Mouse (Mus musculus): ENCODE data around the gene Ccdc91.

The Ccdc91 gene

DNA sequence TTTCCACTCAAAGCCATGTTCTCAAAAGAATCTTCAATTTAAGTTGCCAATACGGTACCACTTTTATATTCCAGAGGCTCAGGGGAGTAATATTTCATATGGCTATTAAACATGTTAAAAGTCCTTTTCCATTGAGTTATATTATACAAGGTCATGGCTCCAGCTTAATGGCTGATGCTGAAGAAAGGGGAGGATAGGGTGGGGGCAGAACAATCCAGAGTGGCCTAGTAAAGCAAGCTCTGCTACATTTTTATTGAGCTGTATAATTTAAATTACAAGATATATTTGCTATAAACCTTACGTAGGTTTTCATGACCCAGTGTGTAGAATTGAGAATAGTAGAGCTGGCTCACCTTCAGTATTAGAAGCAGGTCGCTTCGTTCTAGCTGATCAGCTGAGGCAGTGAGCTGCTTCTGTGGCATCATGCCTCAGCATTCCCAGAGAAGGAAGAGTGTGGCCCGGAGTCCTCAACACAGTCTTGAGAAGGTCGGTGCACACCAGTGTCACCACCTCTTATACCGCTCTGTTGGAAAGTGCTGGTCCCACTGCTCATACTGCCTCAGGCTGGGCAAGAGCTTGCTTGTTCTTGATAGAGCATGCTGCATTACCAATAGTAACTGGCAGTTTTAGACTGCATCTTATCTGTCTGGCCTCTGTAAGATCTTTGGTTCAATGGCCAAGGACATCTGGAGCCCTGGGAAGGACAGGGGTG, 199.6 kb downstream of the Ccdc91 start:
- DNase-seq (ENCODE audit: extremely low read depth, insufficient read length, low spot score), result no peak

DNA sequence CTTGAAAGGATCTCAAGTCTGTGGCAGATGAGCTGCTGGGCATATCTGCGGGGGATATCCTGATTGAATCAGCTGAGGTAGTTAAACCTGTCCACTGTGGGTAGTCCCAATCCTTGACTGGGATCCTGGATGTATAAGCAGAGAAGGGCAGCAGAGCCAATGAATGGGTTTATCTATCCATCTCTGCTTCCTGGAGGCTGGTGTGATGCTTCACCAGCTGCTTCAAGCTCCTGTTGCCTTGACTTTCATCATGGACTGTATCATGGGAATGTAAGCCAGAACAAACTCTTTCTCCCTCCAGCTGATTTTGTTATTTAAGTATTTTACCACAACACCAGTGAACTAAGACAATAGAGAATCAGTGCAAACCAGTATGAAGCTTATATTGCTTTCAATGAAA, 200.6 kb downstream of the Ccdc91 start:
- no peak for DNase-seq (ENCODE audit: extremely low read depth, insufficient read length, low spot score)
